Mouse (Mus musculus) stomach, embryonic 16.5 days (tissue): Measurements from ENCODE around the gene Hist1h1t. TPM values are rescaled to one million over a fixed set of nuclear protein-coding genes. Genes with fewer than 3 reads are reported as not detected.
"Not testable (repeated sequence)": the region's sequence is repeated elsewhere in the genome, so short reads cannot be mapped to it uniquely, and the experiment has no call there.

ENCODE experiments used
- ATAC-seq: fragments of 200-750 bp; cut with Nextera tagmentation; 2 replicates; pipeline ENCODE4 v1.8.0; 2017; ENCODE audit warnings: moderate number of reproducible peaks, moderate TSS enrichment; ENCODE audit not compliant: insufficient read depth, low FRiP score
- H3K27ac ChIP-seq: fragments of 300-500 bp; sonication (generic); 2 replicates; pipeline ENCODE4 v1.5.1; 2014; ENCODE audit warnings: low read length
- H3K27me3 ChIP-seq: fragments of 300-500 bp; sonication (generic); 2 replicates; pipeline ENCODE4 v1.6.1; 2014; ENCODE audit warnings: low read length, control low read depth, mixed read lengths; ENCODE audit not compliant: control insufficient read depth, insufficient read depth
- H3K36me3 ChIP-seq: fragments of 300-500 bp; sonication (generic); 2 replicates; pipeline ENCODE4 v1.6.1; 2014; ENCODE audit warnings: low read length; ENCODE audit not compliant: control insufficient read depth, insufficient read depth
- H3K4me1 ChIP-seq: fragments of 300-500 bp; sonication (generic); 2 replicates; pipeline ENCODE4 v1.6.1; 2014; ENCODE audit warnings: low read length, control low read depth, mixed read lengths; ENCODE audit not compliant: control insufficient read depth, insufficient read depth
- H3K4me2 ChIP-seq: fragments of 300-500 bp; sonication (generic); 2 replicates; pipeline ENCODE4 v1.6.1; 2014; ENCODE audit warnings: low read depth, low read length, mixed read lengths
- H3K4me3 ChIP-seq: fragments of 300-500 bp; sonication (generic); replicated peaks from 2 replicates; pipeline ENCODE4 v1.5.1; 2014; ENCODE audit warnings: mild to moderate bottlenecking, low read length
- H3K9ac ChIP-seq: fragments of 300-500 bp; sonication (generic); 2 replicates; pipeline ENCODE4 v1.6.1; 2014; ENCODE audit warnings: low read length
- H3K9me3 ChIP-seq: fragments of 300-500 bp; sonication (generic); replicated peaks from 2 replicates; pipeline ENCODE4 v1.6.1; 2016; ENCODE audit warnings: low read length, control low read depth; ENCODE audit not compliant: control insufficient read depth
- WGBS: fragments of 180-500 bp; shearing (Covaris S2); extraction: QIAGEN DNeasy Blood & Tissue Kit; methylation state at CpG from one replicate; pipeline ENCODE4 v1.1.7; 2014; 5-methylcytosine and 5-hydroxymethylcytosine counted together
- polyA plus RNA-seq: library from polyadenylated mRNA; unstranded; fragments of >200 nt; fragmentation: Nextera tagmentation; extraction: Ambion mirVana; gene quantifications from 2 replicates; pipeline ENCODE4 v1.2.1, GENCODE M21; 2015

The Hist1h1t gene
- polyA plus RNA-seq, 1 experiment from 2014 or later: 0.14 TPM

DNA sequence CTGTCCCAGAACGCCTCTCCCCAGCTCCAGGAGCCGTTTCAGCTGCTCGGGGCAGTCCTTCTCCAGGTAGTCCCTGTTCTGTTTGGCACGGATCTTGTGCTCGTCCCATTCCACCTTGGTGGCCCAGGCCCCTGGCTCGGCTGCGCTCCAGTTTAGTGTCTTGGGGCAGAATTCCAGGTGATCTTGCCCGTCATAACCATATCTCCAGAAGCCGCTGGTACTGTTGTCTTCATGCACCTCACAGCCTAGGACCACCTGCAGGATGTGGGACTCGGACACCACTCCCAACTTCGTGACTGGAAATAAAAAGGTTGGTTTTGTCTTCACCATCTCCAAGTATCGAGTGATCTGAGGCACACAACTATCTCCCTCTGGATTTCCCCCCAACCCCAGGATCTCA, 11.2 kb downstream of the Hist1h1t start:
- ATAC-seq: no peak
- no peak overlapping the region for H3K4me2 ChIP-seq
- H3K4me1 ChIP-seq: peaks cover 6% of the 10 kb centered on the region
- no peaks in the 10 kb centered on the region for H3K36me3 ChIP-seq
- no peaks in the 10 kb centered on the region for H3K9me3 ChIP-seq
- no peak overlapping the region for H3K27ac ChIP-seq
- no peaks in the 10 kb centered on the region for H3K27me3 ChIP-seq
- no peak overlapping the region for H3K4me3 ChIP-seq
- no peak overlapping the region for H3K9ac ChIP-seq
- WGBS: 93% methylated on average over 12 of the region's 12 CpGs

GRCm38 (mm10) chr13:23708041-23708440, 12.4 kb downstream of the Hist1h1t start:
- Histone ChIP-seq H3K27me3 (no peaks in the 10 kb centered on the region), H3K9me3 (no peaks in the 10 kb centered on the region), H3K4me3 (no peak overlapping the region), H3K27ac (no peak overlapping the region), H3K4me1 (peaks cover 6% of the 10 kb centered on the region), H3K4me2 (no peak overlapping the region), H3K9ac (no peak overlapping the region), H3K36me3 (no peaks in the 10 kb centered on the region)
- 78% methylated on average over 4 of the region's 4 CpGs for WGBS
- ATAC-seq: no peak

DNA sequence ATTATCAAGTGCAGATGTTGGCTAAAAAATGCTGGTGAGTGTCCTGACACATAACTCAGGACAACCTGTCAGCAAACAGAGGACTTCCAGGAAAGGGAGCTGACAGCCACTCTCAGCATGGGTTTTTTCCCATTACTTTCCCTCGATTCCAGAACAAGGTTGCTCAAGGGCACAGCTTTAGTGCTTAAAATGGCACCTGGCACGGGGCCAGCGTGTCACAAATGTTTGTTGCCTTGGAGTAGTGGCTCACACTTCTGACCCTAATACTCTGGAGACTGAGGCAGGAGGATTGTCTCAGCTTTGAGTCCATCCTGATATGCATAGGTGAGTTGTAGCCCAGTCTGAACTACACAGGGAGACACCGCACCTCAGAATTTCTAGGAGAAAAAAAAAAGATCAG, 13.0 kb downstream of the Hist1h1t start:
- no peaks in the 10 kb centered on the region for H3K36me3 ChIP-seq
- no peak for ATAC-seq
- 67% methylated on average over 4 of the region's 4 CpGs for WGBS
- H3K4me2 ChIP-seq: no peak overlapping the region
- no peak overlapping the region for H3K4me3 ChIP-seq
- no peaks in the 10 kb centered on the region for H3K9me3 ChIP-seq
- no peak overlapping the region for H3K27ac ChIP-seq
- H3K27me3 ChIP-seq: no peaks in the 10 kb centered on the region
- H3K4me1 ChIP-seq: peaks cover 6% of the 10 kb centered on the region
- H3K9ac ChIP-seq: no peak overlapping the region

DNA sequence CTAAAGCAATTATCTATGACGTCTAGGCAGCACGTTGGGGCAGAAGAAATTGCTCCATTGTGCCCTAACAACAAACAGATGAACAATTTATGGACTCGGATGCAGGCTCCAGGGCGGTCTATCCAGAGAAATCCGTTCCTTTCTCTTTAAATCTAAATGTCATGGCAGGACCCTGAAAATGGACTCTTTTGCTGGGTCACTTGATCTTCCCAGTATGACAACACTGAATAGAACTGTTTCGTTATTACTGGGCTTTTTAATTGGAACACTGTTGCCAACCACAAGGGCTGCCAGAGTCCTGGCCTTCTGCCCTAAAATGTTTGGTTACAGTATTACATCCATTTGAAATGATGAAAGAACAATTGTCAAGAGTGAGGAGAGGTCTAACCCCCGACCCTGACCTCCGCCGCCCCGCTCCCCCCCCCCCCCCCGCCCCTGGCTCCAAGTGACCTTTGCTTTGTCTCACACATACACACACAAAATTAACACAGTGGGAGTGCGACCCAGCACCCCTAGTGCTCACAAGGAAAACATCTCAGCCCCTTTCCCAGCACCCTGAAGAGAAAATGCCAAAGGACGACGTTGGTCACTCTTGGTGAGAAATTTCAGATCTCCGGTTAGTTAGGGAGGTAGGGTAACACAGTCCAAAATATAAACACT, 14.2 kb downstream of the Hist1h1t start:
- peak overlapping the region; percentile 53 for H3K4me3 ChIP-seq
- WGBS: 29% methylated on average over 15 of the region's 15 CpGs
- ATAC-seq: no peak
- H3K36me3 ChIP-seq: no peaks in the 10 kb centered on the region
- H3K27ac ChIP-seq: no peak overlapping the region
- peak overlapping the region; percentile 82 for H3K9ac ChIP-seq
- H3K4me1 ChIP-seq: peaks cover 6% of the 10 kb centered on the region
- H3K4me2 ChIP-seq: peak overlapping the region; percentile 88
- no peaks in the 10 kb centered on the region for H3K27me3 ChIP-seq
- H3K9me3 ChIP-seq: no peaks in the 10 kb centered on the region

GRCm38 (mm10) chr13:23710374-23711089, 14.9 kb downstream of the Hist1h1t start, which contains the start of gene Hfe:
Hfe (minus strand) TSS chr13:23710854.
- peak within 1 kb of the TSS; percentile 82 for H3K9ac ChIP-seq
- H3K4me2 ChIP-seq: peak within 1 kb of the TSS; percentile 88
- no peaks in the 10 kb centered on the region for H3K27me3 ChIP-seq
- H3K27ac ChIP-seq: no peak within 1 kb of the TSS; the same call in 1 of the 2 replicates
- peak within 1 kb of the TSS; percentile 53 for H3K4me3 ChIP-seq
- peaks cover 6% of the 10 kb centered on the region for H3K4me1 ChIP-seq
- peak; percentile 56 for ATAC-seq
- WGBS: 2% methylated on average over 17 of the region's 17 CpGs
- H3K36me3 ChIP-seq: no peaks in the 10 kb centered on the region
- no peaks in the 10 kb centered on the region for H3K9me3 ChIP-seq

GRCm38 (mm10) chr13:23716261-23717042, 20.8 kb downstream of the Hist1h1t start:
- no peak overlapping the region for H3K4me3 ChIP-seq
- 78% methylated on average over 5 of the region's 5 CpGs for WGBS
- ATAC-seq: no peak
- no peaks in the 10 kb centered on the region for H3K27me3 ChIP-seq
- H3K27ac ChIP-seq: no peak overlapping the region
- no peak overlapping the region for H3K4me2 ChIP-seq
- no peak overlapping the region for H3K9ac ChIP-seq
- no peaks in the 10 kb centered on the region for H3K9me3 ChIP-seq
- no peaks in the 10 kb centered on the region for H3K4me1 ChIP-seq
- no peaks in the 10 kb centered on the region for H3K36me3 ChIP-seq

GRCm38 (mm10) chr13:23717176-23717575, 21.6 kb downstream of the Hist1h1t start:
- no peaks in the 10 kb centered on the region for H3K4me1 ChIP-seq
- no peak for ATAC-seq
- no peaks in the 10 kb centered on the region for H3K9me3 ChIP-seq
- H3K4me3 ChIP-seq: no peak overlapping the region
- 46% methylated on average over 11 of the region's 11 CpGs for WGBS
- no peak overlapping the region for H3K27ac ChIP-seq
- no peak overlapping the region for H3K9ac ChIP-seq
- H3K27me3 ChIP-seq: no peaks in the 10 kb centered on the region
- H3K36me3 ChIP-seq: no peaks in the 10 kb centered on the region
- no peak overlapping the region for H3K4me2 ChIP-seq

DNA sequence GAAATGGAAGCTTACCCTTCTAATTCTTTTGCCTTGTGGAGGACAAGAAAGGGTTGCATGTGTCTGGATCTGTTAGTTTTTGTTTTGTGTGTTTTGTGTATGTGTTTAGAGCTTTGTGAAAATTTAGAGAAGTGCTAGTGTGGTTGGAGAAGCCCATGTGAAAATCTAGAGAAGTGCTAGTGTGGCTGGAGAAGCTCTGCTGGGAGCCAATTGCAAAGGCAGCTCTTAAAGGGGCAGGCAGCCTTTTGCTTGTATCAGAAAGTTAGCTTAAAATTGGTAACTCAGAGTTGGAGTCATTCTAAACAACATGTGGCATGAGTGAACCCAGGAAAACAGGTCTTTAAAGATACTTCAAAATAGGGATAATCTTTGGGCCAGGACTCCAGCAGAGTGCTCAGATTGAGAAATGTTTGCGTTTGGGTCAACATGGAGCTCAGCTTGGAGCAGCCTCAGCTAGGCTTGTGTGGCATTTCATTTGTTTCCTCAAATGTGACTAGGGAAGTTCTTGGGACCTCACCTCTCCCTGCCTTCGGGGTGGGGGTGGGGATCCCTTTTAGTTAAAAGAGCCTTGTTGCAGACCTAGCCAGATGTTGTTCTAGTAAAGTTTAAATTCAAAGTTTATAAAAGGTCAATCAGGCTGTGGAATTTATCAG, 22.1 kb downstream of the Hist1h1t start:
- 8% methylated on average over 2 of the region's 2 CpGs for WGBS

More for the DNA sequence above, 22.1 kb downstream of the Hist1h1t start:
- not testable (repeated sequence) for ATAC-seq, H3K9ac ChIP-seq, H3K27ac ChIP-seq, H3K4me3 ChIP-seq, H3K4me1 ChIP-seq, H3K36me3 ChIP-seq, H3K27me3 ChIP-seq, H3K4me2 ChIP-seq, H3K9me3 ChIP-seq
